Mouse (Mus musculus) left cerebral cortex, postnatal 25 days (tissue): ENCODE data around the gene Erg. TPM values are rescaled to one million over a fixed set of nuclear protein-coding genes. Genes with fewer than 3 reads are reported as not detected.

Experiments
- DNase-seq, 2 experiments: peaks; one replicate each; pipeline ENCODE4 v3.0.0; 2022; ENCODE audit warnings: low spot score in 2 of 2, mixed read lengths in 1 of 2
- intact Hi-C: fragments of 180-260 bp; cut with DNase I; formaldehyde crosslinking; loops from one replicate; pipeline ENCODE4 v1.15.1; 2025
- total RNA-seq, 2 experiments: library from RNA; stranded (reverse); gene quantifications; 2 replicates each; pipeline ENCODE4 v1.2.3; 2021

The Erg gene
- 1 to 10 TPM; 4.2 to 6.4 TPM for total RNA-seq

- DNase-seq: no peak
- intact Hi-C loops: no loop called here
Observed at GRCm38 (mm10) chr16:95586311-95586602, at the start of gene Erg. TSS of gene Erg (minus strand) at chr16:95586593.

- peak in 1 of 2 experiments; percentile 17 for DNase-seq
- intact Hi-C loops: no loop called here
Observed at GRCm38 (mm10) chr16:95631816-95632215, 45.4 kb upstream of the Erg start.

GRCm38 (mm10) chr16:95623876-95624770, 37.7 kb upstream of the Erg start:
- DNase-seq: no peak
- intact Hi-C loops: no loop called here

- intact Hi-C loops: no loop called here
- DNase-seq: no peak
Observed at GRCm38 (mm10) chr16:95623056-95623455, 36.7 kb upstream of the Erg start.

- DNase-seq: no peak
- intact Hi-C loops: no loop called here
Observed at GRCm38 (mm10) chr16:95619859-95620325, 33.5 kb upstream of the Erg start.

- intact Hi-C loops: no loop called here
- no peak for DNase-seq
Observed at GRCm38 (mm10) chr16:95618206-95618605, 31.8 kb upstream of the Erg start.

GRCm38 (mm10) chr16:95617720-95618119, 31.3 kb upstream of the Erg start:
- intact Hi-C loops: no loop called here
- DNase-seq: no peak

GRCm38 (mm10) chr16:95615579-95615978, 29.2 kb upstream of the Erg start:
- intact Hi-C loops: no loop called here
- DNase-seq: no peak

GRCm38 (mm10) chr16:95614482-95614881, 28.1 kb upstream of the Erg start:
- intact Hi-C loops: no loop called here
- no peak for DNase-seq

- intact Hi-C loops: no loop called here
- no peak for DNase-seq
Observed at GRCm38 (mm10) chr16:95611982-95612746, 25.8 kb upstream of the Erg start.

- intact Hi-C loops: loop anchor here (5.0 kb wide), 2 partner anchors 339 to 354 kb away; no protein-coding TSS in a partner anchor
- DNase-seq: no peak
Observed at GRCm38 (mm10) chr16:95608624-95609023, 22.2 kb upstream of the Erg start.

GRCm38 (mm10) chr16:95605304-95605703, 18.9 kb upstream of the Erg start:
- intact Hi-C loops: loop anchor here (5.0 kb wide), 2 partner anchors 342 to 357 kb away; no protein-coding TSS in a partner anchor
- peak; percentile 65 to 77 for DNase-seq

GRCm38 (mm10) chr16:95602504-95602903, 16.1 kb upstream of the Erg start:
- DNase-seq: peak in 1 of 2 experiments; percentile 16
- intact Hi-C loops: no loop called here

GRCm38 (mm10) chr16:95601807-95602206, 15.4 kb upstream of the Erg start:
- no peak for DNase-seq
- intact Hi-C loops: no loop called here

GRCm38 (mm10) chr16:95601219-95601580, 14.8 kb upstream of the Erg start:
- intact Hi-C loops: no loop called here
- no peak for DNase-seq

- intact Hi-C loops: no loop called here
- no peak for DNase-seq
Observed at GRCm38 (mm10) chr16:95600572-95601218, 14.3 kb upstream of the Erg start.

GRCm38 (mm10) chr16:95598930-95599329, 12.5 kb upstream of the Erg start:
- intact Hi-C loops: loop anchor here (5.0 kb wide), 2 partner anchors 57 to 93 kb away; no protein-coding TSS in a partner anchor
- no peak for DNase-seq

GRCm38 (mm10) chr16:95597578-95597951, 11.2 kb upstream of the Erg start:
- DNase-seq: peak in 1 of 2 experiments; percentile 23
- intact Hi-C loops: loop anchor here (5.0 kb wide), 2 partner anchors 55 to 95 kb away; no protein-coding TSS in a partner anchor

GRCm38 (mm10) chr16:95596884-95597577, 10.6 kb upstream of the Erg start:
- DNase-seq: peak in 1 of 2 experiments; percentile 13

More at GRCm38 (mm10) chr16:95596884-95597577, 10.6 kb upstream of the Erg start:
- intact Hi-C loops: loop anchor here (5.0 kb wide), 2 partner anchors 55 to 95 kb away; no protein-coding TSS in a partner anchor
